Mouse (Mus musculus): ENCODE data around the gene Trmt2b.
"Not testable (repeated sequence)": the region's sequence is repeated elsewhere in the genome, so short reads cannot be mapped to it uniquely, and the experiment has no call there.

The Trmt2b gene

GRCm38 (mm10) chrX:134220618-134221017 is 56.2 kb downstream of the Trmt2b start:
- no peak for DNase-seq (ENCODE audit: low spot score in 2 of 2)

- DNase-seq (ENCODE audit: low spot score in 2 of 2), result no peak
Measured at GRCm38 (mm10) chrX:134218161-134218560, 58.6 kb downstream of the Trmt2b start.

- no peak for DNase-seq (ENCODE audit: low spot score in 2 of 2)
Measured at GRCm38 (mm10) chrX:134211151-134211642, 65.6 kb downstream of the Trmt2b start.

- no peak for DNase-seq (ENCODE audit: low spot score in 2 of 2)
Measured at GRCm38 (mm10) chrX:134208491-134208890, 68.3 kb downstream of the Trmt2b start.

GRCm38 (mm10) chrX:134187201-134187600 is 89.6 kb downstream of the Trmt2b start, which contains the start of gene Arl13a:
Gene Arl13a (plus strand): TSS chrX:134187501.
- DNase-seq (ENCODE audit: low spot score in 2 of 2), result not testable (repeated sequence)

GRCm38 (mm10) chrX:134174699-134175098 is 102.1 kb downstream of the Trmt2b start:
- no peak for DNase-seq (ENCODE audit: low spot score in 2 of 2)

Data from frontal cortex, postnatal 25 days (tissue).